Mouse (Mus musculus): ENCODE data around the gene Cdk12. TPM values are rescaled to one million over a fixed set of nuclear protein-coding genes. Genes with fewer than 3 reads are reported as not detected.

Cdk12 gene
- polyA plus RNA-seq, 1 experiment from 2014 or later, result 12.2 TPM

GRCm38 (mm10) chr11:98253807-98254206 is 50.9 kb downstream of the Cdk12 start:
- DNase-seq (ENCODE audit: low spot score), result no peak

DNA sequence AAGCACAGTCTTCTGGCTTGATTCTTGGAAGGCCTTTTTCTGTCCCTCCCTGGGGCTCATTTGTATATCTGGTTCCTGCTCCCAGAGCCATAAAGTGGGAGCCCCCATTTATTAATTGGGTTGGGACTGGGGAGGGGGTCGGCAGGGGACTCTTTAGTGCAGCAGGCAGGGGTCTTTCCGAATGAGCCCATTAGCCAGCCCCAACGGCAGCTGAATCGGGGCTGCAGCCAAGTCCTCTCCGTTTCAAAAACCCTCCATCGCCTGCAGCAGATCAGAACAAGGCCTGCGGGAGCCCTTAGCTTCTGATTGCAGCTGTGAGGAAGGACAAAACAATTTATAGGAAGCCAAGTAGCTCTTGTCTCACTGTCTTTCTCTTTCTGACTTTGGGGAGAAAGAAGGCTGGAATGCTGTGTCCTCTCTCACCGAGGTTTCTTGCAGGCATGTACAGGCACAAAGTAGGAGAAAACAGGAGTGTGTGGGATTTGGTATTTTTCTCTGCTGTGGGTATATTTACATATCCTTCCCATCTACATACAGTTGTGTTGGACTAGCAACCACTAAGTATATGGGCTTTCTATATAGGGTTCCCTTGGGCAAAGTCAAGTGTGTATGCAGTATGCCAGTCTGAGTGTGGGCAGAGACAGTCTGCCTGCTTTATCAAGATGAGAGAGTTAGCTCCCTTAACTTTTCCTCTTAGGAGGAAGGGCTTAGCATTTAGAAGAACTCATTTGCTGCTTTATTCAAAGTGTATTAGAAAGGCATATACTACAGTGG is 58.0 kb downstream of the Cdk12 start:
- no peak for DNase-seq (ENCODE audit: low spot score)

- DNase-seq (ENCODE audit: low spot score), result peak; percentile 57
These were observed 62.2 kb downstream of the Cdk12 start for GRCm38 (mm10) chr11:98265039-98265438.

DNA sequence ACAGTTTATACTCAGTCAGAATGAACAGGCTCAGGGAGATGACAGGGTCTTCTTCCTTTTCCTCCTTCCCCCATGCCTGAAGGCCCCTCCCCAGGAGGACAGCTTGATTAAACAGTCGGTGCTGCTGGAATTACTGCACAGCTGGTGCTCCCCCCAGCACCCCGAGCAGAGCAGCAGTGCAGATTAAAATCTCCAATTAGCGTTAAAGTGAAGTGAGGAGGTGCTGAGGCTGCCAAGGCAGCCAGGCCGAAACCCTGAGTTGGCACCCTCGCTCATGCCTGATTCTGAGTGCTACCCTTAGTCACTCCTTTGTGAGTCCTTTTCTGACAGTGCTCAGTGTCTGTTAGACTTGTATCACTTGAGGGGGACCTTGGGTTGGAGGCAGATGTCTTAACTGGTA is 63.0 kb downstream of the Cdk12 start:
- no peak for DNase-seq (ENCODE audit: low spot score)

DNA sequence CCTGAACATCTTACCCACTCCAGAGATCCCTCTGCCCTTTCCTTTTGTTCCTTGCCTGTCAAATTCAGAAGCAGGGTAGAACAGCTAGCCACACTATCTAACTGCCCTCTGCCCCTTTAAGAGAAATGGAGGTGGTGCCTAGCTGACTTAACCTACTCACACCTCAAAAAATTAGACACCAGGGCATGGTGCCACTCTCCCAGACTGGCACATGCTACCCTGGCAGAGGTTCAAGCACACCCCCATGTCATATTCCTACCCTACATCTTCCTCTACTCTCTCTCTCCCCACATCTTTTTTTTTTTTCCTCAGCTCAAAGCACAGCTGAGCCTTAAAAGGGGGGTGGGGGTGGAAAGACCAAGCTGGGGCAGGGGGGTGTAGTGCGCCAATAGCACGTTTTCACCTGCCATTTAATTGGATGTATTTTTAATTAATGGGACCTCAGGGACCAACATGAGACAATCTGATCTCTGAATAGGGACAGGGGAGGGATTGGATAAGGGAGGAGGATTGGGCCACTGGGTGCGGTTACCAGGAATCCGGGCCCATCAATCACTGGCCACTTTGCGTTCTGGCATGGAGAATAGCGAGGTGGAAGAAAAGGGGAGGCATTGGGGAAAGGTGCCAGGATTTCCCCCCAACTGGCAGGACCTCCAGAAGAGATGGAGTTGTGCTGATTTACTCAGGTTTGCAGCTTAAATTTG is 64.0 kb downstream of the Cdk12 start:
- no peak for DNase-seq (ENCODE audit: low spot score)

- no peak for DNase-seq (ENCODE audit: low spot score)
These were observed 67.2 kb downstream of the Cdk12 start for GRCm38 (mm10) chr11:98270066-98270465.

GRCm38 (mm10) chr11:98270466-98270865 is 67.6 kb downstream of the Cdk12 start:
- DNase-seq (ENCODE audit: low spot score), result no peak

GRCm38 (mm10) chr11:98283740-98284139 is 80.9 kb downstream of the Cdk12 start:
- DNase-seq (ENCODE audit: low spot score), result no peak

DNA sequence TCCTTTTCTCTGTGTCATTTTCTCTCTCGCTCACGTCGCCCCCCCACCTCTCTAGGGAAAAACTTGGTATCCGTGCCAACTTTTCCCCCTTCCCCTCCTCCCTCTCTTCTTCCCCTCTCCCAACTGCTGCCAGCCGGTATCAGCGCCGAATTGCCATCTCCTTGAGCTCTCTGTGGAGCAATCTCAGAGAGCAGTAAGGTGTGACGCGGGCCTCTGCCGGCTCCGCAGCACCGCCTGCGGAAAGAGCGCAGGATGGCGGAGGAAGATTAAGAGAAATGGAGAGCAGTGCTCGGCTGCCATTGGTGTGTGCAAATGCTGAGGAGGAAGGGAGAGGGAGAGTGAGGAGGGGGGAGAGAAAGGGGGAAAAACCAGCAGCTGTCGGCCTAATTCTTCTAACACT is 81.4 kb downstream of the Cdk12 start:
- DNase-seq (ENCODE audit: low spot score), result peak; percentile 9

- no peak for DNase-seq (ENCODE audit: low spot score)
These were observed 82.5 kb downstream of the Cdk12 start for GRCm38 (mm10) chr11:98285368-98285767.

DNA sequence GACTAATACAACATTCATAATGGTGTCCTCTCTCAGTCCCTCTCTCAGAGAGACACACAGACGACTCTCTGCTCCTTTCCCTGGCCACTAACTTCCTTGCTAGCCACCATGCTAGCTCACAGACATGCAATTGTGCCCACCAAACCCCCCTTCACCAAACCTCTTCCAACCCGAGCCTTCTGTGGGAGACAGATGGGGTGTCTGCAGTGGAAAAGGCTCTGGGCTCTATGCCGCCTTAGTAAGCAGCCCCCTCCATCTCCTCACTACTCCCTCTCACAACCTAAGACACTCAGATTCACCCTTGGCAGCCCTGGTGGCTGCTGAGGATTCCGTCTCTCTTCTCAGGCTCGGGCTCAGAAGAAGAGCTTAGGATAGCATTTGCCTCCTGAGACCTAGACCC is 84.7 kb downstream of the Cdk12 start:
- DNase-seq (ENCODE audit: low spot score), result no peak

DNA sequence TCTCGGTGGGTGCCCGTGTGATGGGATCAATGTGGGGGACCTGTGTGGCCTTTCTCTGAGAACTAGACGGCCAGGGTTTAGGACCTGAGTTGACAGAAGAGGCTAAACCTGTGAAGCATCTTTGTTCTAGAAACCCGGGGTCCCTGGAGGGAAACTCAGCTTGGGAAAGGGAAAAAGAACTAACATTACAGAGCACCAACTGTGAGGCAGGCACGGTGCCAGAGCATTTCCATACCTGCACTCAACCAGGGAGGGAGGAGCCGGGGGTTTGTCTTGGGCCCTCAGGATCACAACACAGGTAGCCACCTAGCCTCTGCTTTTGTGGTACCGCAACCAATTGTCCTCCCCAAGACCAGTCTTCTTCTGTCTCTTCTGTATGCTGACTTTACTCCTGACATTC is 85.1 kb downstream of the Cdk12 start:
- no peak for DNase-seq (ENCODE audit: low spot score)

- no peak for DNase-seq (ENCODE audit: low spot score)
These were observed 87.0 kb downstream of the Cdk12 start for GRCm38 (mm10) chr11:98289873-98290272.

DNA sequence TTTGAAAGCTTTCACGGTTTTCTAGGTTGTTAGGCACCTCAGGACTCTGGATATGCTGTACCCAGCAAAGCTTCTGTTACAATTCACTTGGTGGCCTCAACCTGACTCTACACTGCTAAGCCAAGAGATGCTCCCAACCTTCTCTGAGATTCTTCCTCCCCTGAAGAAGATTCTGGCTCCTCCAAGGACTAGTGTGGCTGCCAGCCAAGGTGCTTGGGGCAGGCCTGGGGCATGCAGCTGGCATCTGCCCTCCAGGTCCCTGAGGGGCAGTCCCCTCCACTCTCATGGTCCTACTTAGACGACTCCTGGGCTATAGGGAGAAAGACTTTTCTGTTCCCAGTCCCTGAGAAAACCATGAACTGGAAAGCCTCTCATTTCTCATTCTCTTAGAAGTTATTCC is 88.0 kb downstream of the Cdk12 start:
- no peak for DNase-seq (ENCODE audit: low spot score)

GRCm38 (mm10) chr11:98293070-98293469 is 90.2 kb downstream of the Cdk12 start:
- no peak for DNase-seq (ENCODE audit: low spot score)

- DNase-seq (ENCODE audit: low spot score), result peak; percentile 15
These were observed 91.5 kb downstream of the Cdk12 start for GRCm38 (mm10) chr11:98294188-98295012.

DNA sequence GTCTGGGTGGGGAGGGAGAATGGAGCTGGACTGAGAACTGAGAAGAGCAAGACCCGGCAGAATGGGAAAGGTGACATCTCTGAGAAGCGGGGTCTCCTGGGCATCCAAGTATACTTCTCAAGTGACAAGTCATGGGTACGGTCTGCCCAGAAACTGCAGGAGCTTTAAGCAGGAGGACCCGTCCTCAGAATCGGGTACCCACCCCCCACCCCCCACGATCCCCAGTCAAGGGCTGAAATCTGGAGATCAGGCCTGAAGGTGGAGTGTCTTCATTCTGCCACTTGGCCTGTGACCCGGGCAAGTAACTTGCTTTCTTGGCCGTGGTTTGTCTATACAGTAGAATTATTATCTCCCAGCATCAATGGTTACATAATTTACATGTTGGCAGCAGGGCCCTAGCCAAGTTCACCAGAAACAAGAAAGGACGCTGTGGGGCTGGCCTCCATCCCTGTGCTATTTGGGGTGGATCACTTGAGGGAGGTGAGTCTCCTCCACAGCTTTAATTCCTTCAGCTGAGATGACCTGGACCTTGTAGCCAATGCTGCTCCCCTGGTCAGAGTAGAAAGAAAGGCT is 92.2 kb downstream of the Cdk12 start:
- no peak for DNase-seq (ENCODE audit: low spot score)

GRCm38 (mm10) chr11:98296277-98296676 is 93.4 kb downstream of the Cdk12 start:
- peak; percentile 33 for DNase-seq (ENCODE audit: low spot score)

- no peak for DNase-seq (ENCODE audit: low spot score)
These were observed 94.1 kb downstream of the Cdk12 start for GRCm38 (mm10) chr11:98296916-98297315.

DNA sequence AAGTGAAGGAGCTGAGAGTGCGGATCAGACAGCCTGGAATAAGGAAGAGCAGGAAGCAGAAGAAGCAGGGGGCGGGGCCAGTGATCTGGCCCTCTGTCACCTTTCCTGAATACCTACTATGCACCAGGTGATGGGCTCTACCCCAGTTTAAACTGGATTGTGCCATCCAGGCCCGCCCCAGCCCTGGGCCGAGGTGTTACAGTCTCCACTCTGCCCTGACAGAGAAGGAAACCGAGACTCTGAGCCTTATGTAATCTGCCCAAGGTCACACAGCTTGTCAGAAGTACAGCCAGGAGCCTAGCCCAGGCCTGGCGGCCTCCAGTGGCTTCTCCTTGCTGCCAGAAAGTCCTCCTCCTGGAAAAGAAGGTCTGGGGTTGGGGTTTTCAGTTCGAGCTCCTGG is 94.9 kb downstream of the Cdk12 start:
- DNase-seq (ENCODE audit: low spot score), result no peak

- DNase-seq (ENCODE audit: low spot score), result no peak
These were observed 95.8 kb downstream of the Cdk12 start for GRCm38 (mm10) chr11:98298484-98299205.
